Mouse (Mus musculus): ENCODE data around the gene Dlg5. TPM values are rescaled to one million over a fixed set of nuclear protein-coding genes. Genes with fewer than 3 reads are reported as not detected.
A peak's percentile ranks its signal among the peaks of the same experiment; 100 is the strongest.

Gene Dlg5
- polyA plus RNA-seq, 1 experiment from 2014 or later, result 0.97 TPM

GRCm38 (mm10) chr14:24260391-24260790 is 14.7 kb upstream of the Dlg5 start:
- Histone ChIP-seq H3K27ac (replicated peaks) (no peak overlapping the region), H3K9ac (no peak overlapping the region), H3K36me3 (replicated peaks) (no peaks in the 10 kb centered on the region), H3K4me1 (replicated peaks) (no peaks in the 10 kb centered on the region), H3K27me3 (peaks cover 4% of the 10 kb centered on the region), H3K4me2 (no peak overlapping the region), H3K4me3 (replicated peaks) (no peak overlapping the region), H3K9me3 (replicated peaks) (no peaks in the 10 kb centered on the region)
- WGBS (ENCODE audit: insufficient replicate concordance), result 40% methylated on average over 4 of the region's 4 CpGs
- no peak for ATAC-seq (ENCODE audit: insufficient read depth)

GRCm38 (mm10) chr14:24255956-24256355 is 10.2 kb upstream of the Dlg5 start:
- Histone ChIP-seq H3K4me3 (replicated peaks) (no peak overlapping the region), H3K9me3 (replicated peaks) (no peaks in the 10 kb centered on the region), H3K36me3 (replicated peaks) (no peaks in the 10 kb centered on the region), H3K27ac (replicated peaks) (no peak overlapping the region), H3K27me3 (peaks cover 15% of the 10 kb centered on the region), H3K4me1 (replicated peaks) (0 out of 2 replicates have a peak, but pooled peaks cover 3% of the 10 kb centered on the region), H3K9ac (no peak overlapping the region), H3K4me2 (no peak overlapping the region)
- 45% methylated on average over 2 of the region's 2 CpGs for WGBS (ENCODE audit: insufficient replicate concordance)
- no peak for ATAC-seq (ENCODE audit: insufficient read depth)

- Histone ChIP-seq H3K4me2 (no peak overlapping the region), H3K9me3 (replicated peaks) (no peaks in the 10 kb centered on the region), H3K27ac (replicated peaks) (no peak overlapping the region), H3K36me3 (replicated peaks) (no peaks in the 10 kb centered on the region), H3K9ac (no peak overlapping the region), H3K4me1 (replicated peaks) (0 out of 2 replicates have a peak, but pooled peaks cover 3% of the 10 kb centered on the region), H3K27me3 (peaks cover 21% of the 10 kb centered on the region), H3K4me3 (replicated peaks) (no peak overlapping the region)
- WGBS (ENCODE audit: insufficient replicate concordance), result 10% methylated on average over 8 of the region's 8 CpGs
- ATAC-seq (ENCODE audit: insufficient read depth), result no peak
Observed at GRCm38 (mm10) chr14:24253611-24254202, 8.0 kb upstream of the Dlg5 start.

GRCm38 (mm10) chr14:24251326-24251725 is 5.6 kb upstream of the Dlg5 start:
- 45% methylated on average over 1 of the region's 1 CpGs for WGBS (ENCODE audit: insufficient replicate concordance)
- Histone ChIP-seq H3K27ac (replicated peaks) (no peak overlapping the region), H3K9me3 (replicated peaks) (no peaks in the 10 kb centered on the region), H3K4me1 (replicated peaks) (0 out of 2 replicates have a peak, but pooled peaks cover 3% of the 10 kb centered on the region), H3K4me3 (replicated peaks) (no peak overlapping the region), H3K36me3 (replicated peaks) (no peaks in the 10 kb centered on the region), H3K27me3 (peaks cover 44% of the 10 kb centered on the region), H3K4me2 (no peak overlapping the region), H3K9ac (no peak overlapping the region)
- no peak for ATAC-seq (ENCODE audit: insufficient read depth)

GRCm38 (mm10) chr14:24249926-24250325 is 4.2 kb upstream of the Dlg5 start:
- H3K9me3 ChIP-seq (replicated peaks), result no peaks in the 10 kb centered on the region
- no peaks in the 10 kb centered on the region for H3K36me3 ChIP-seq (replicated peaks)
- WGBS (ENCODE audit: insufficient replicate concordance), result 24% methylated on average over 2 of the region's 2 CpGs
- H3K27ac ChIP-seq (replicated peaks), result no peak overlapping the region
- H3K4me3 ChIP-seq (replicated peaks), result no peak overlapping the region
- H3K4me1 ChIP-seq (replicated peaks), result 0 out of 2 replicates have a peak, but pooled peaks cover 3% of the 10 kb centered on the region
- no peak for ATAC-seq (ENCODE audit: insufficient read depth)
- no peak overlapping the region for H3K9ac ChIP-seq
- H3K27me3 ChIP-seq, result peaks cover 54% of the 10 kb centered on the region
- H3K4me2 ChIP-seq, result no peak overlapping the region

GRCm38 (mm10) chr14:24244330-24245176 is 1.2 kb downstream of the Dlg5 start:
- Histone ChIP-seq H3K9ac (peak overlapping the region; percentile 35; the same call in 1 of the 2 replicates), H3K4me3 (replicated peaks) (peak overlapping the region; percentile 59), H3K4me2 (peak overlapping the region; percentile 65), H3K36me3 (replicated peaks) (no peaks in the 10 kb centered on the region), H3K4me1 (replicated peaks) (no peaks in the 10 kb centered on the region), H3K27me3 (peaks cover 77% of the 10 kb centered on the region), H3K27ac (replicated peaks) (no peak overlapping the region), H3K9me3 (replicated peaks) (no peaks in the 10 kb centered on the region)
- no peak; the same call in 1 of the 2 replicates for ATAC-seq (ENCODE audit: insufficient read depth)
- WGBS (ENCODE audit: insufficient replicate concordance), result 1% methylated on average over 40 of the region's 40 CpGs

- Histone ChIP-seq H3K9me3 (replicated peaks) (no peaks in the 10 kb centered on the region), H3K36me3 (replicated peaks) (no peaks in the 10 kb centered on the region), H3K4me3 (replicated peaks) (no peak overlapping the region), H3K27me3 (peaks cover 58% of the 10 kb centered on the region), H3K4me1 (replicated peaks) (no peaks in the 10 kb centered on the region), H3K27ac (replicated peaks) (no peak overlapping the region), H3K9ac (no peak overlapping the region), H3K4me2 (no peak overlapping the region)
- WGBS (ENCODE audit: insufficient replicate concordance), result 33% methylated on average over 2 of the region's 2 CpGs
- no peak for ATAC-seq (ENCODE audit: insufficient read depth)
Observed at GRCm38 (mm10) chr14:24242016-24242415, 3.7 kb downstream of the Dlg5 start.

GRCm38 (mm10) chr14:24240831-24241230 is 4.9 kb downstream of the Dlg5 start:
- Histone ChIP-seq H3K4me2 (no peak overlapping the region), H3K27ac (replicated peaks) (no peak overlapping the region), H3K36me3 (replicated peaks) (no peaks in the 10 kb centered on the region), H3K9me3 (replicated peaks) (no peaks in the 10 kb centered on the region), H3K9ac (no peak overlapping the region), H3K27me3 (peaks cover 47% of the 10 kb centered on the region), H3K4me1 (replicated peaks) (no peaks in the 10 kb centered on the region), H3K4me3 (replicated peaks) (no peak overlapping the region)
- no peak for ATAC-seq (ENCODE audit: insufficient read depth)
- WGBS (ENCODE audit: insufficient replicate concordance), result 42% methylated on average over 6 of the region's 6 CpGs

GRCm38 (mm10) chr14:24239651-24240050 is 6.1 kb downstream of the Dlg5 start:
- 67% methylated on average over 11 of the region's 11 CpGs for WGBS (ENCODE audit: insufficient replicate concordance)
- no peak overlapping the region for H3K4me2 ChIP-seq
- peaks cover 35% of the 10 kb centered on the region for H3K27me3 ChIP-seq
- 0 out of 2 replicates have a peak, but pooled peaks cover 3% of the 10 kb centered on the region for H3K4me1 ChIP-seq (replicated peaks)
- no peak overlapping the region for H3K27ac ChIP-seq (replicated peaks)
- H3K9ac ChIP-seq, result no peak overlapping the region
- H3K4me3 ChIP-seq (replicated peaks), result no peak overlapping the region
- H3K36me3 ChIP-seq (replicated peaks), result no peaks in the 10 kb centered on the region
- H3K9me3 ChIP-seq (replicated peaks), result no peaks in the 10 kb centered on the region
- ATAC-seq (ENCODE audit: insufficient read depth), result no peak

GRCm38 (mm10) chr14:24235954-24236353 is 9.8 kb downstream of the Dlg5 start:
- H3K27me3 ChIP-seq, result no peaks in the 10 kb centered on the region
- H3K9ac ChIP-seq, result no peak overlapping the region
- 59% methylated on average over 3 of the region's 3 CpGs for WGBS (ENCODE audit: insufficient replicate concordance)
- H3K27ac ChIP-seq (replicated peaks), result no peak overlapping the region
- H3K9me3 ChIP-seq (replicated peaks), result no peaks in the 10 kb centered on the region
- no peaks in the 10 kb centered on the region for H3K36me3 ChIP-seq (replicated peaks)
- H3K4me2 ChIP-seq, result no peak overlapping the region
- ATAC-seq (ENCODE audit: insufficient read depth), result no peak
- H3K4me1 ChIP-seq (replicated peaks), result peaks cover 25% of the 10 kb centered on the region
- H3K4me3 ChIP-seq (replicated peaks), result no peak overlapping the region

- Histone ChIP-seq H3K36me3 (replicated peaks) (no peaks in the 10 kb centered on the region), H3K9me3 (replicated peaks) (no peaks in the 10 kb centered on the region), H3K9ac (no peak overlapping the region), H3K4me3 (replicated peaks) (no peak overlapping the region), H3K4me1 (replicated peaks) (peaks cover 25% of the 10 kb centered on the region), H3K27me3 (no peaks in the 10 kb centered on the region), H3K27ac (replicated peaks) (no peak overlapping the region), H3K4me2 (no peak overlapping the region)
- no peak for ATAC-seq (ENCODE audit: insufficient read depth)
- WGBS (ENCODE audit: insufficient replicate concordance), result 38% methylated on average over 2 of the region's 2 CpGs
Observed at GRCm38 (mm10) chr14:24234411-24234810, 11.3 kb downstream of the Dlg5 start.

Data from liver, embryonic 15.5 days (tissue).